ENCODE assay signal across 1 mouse cellular context in the genomic region with DNA sequence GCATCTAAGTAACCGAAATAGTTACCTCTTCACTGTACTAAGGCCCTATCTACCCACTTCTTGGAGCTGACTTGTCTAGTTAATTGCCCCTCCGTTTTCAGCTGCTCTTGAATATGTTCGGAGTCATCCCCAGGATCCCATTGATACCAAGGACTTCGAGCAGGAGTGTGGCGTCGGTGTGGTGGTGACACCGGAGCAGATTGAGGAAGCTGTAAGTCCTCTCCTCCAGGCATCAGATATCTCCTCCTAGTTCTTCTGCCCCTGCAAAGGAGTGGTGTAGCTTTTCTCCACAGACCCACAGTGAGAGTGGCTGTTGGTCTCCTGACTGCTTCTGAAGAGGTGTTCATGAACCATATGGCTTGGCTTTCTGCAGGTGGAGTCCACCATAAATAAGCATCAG.
TF ChIP-seq lines count a peak whose summit lies in the region.

No protein-coding gene starts in this region.

TF ChIP-seq in CH12.LX, 34 proteins besides CTCF, POLR2A, EP300 and RAD21:
- no peak for TF ChIP-seq USF2 (conservative IDR thresholded peaks at IDR 0.05; ENCODE audit: low read depth, low read length)
- TF ChIP-seq MAX (IDR thresholded peaks at IDR 0.05; ENCODE audit: low read length) = no peak
- TF ChIP-seq E2F4 (IDR thresholded peaks at IDR 0.05; ENCODE audit: insufficient replicate concordance, low read depth, low read length) = no peak
- TF ChIP-seq HCFC1 (IDR thresholded peaks at IDR 0.05; ENCODE audit: low read depth, low read length) = no peak
TF ChIP-seq in CH12.LX: peak in this region for 0.
